Mouse (Mus musculus) bone marrow, adult 2 months (tissue): Measurements from ENCODE around the gene Dph6.

Experiments
- CTCF ChIP-seq: fragments of 200-500 bp; IDR thresholded peaks from 2 replicates; pipeline ENCODE4 v1.5.1; 2011; ENCODE audit warnings: low read length, control low read depth; ENCODE audit not compliant: control insufficient read depth, insufficient read depth
- POLR2A ChIP-seq: fragments of 200-500 bp; IDR thresholded peaks from 2 replicates; pipeline ENCODE4 v1.6.1; 2011; ENCODE audit warnings: low read depth, mild to moderate bottlenecking, control low read depth, low read length, borderline replicate concordance; ENCODE audit not compliant: control insufficient read depth

GRCm38 (mm10) chr2:114520414-114520813 is 134.3 kb downstream of the Dph6 start:
- TF ChIP-seq POLR2A, result no peak
- TF ChIP-seq CTCF, result no peak
